Mouse (Mus musculus): ENCODE data around the gene Zfp78. TPM values are rescaled to one million over a fixed set of nuclear protein-coding genes. Genes with fewer than 3 reads are reported as not detected.

Gene Zfp78
- total RNA-seq (2023), result 1 to 10 TPM; 3.6 to 4.5 TPM

DNA sequence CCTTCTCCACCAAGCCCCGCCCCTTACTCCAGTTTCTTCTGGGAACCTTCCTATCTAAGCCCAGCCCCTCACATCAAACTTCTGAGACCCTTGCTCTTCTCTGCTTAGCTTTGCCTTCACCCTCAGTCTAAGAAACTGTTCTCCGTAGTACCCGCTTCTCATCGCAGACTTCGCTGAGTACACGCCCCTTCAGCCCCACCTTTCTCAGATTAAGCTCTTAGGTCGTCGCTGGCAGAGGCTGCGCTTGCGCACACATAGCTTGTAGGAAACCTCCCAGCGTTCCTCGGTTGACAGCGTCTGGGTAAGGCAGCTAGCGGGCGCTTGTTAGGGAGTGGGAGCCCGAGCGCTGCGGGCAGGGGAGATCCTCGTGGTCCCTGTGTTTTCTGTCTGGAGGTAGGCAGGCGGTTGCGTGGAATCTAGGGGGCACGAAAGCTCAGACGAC, at the start of gene Zfp78:
Gene Zfp78 (plus strand): TSS at position 234 of the 442 bp plus-strand sequence.

DNA sequence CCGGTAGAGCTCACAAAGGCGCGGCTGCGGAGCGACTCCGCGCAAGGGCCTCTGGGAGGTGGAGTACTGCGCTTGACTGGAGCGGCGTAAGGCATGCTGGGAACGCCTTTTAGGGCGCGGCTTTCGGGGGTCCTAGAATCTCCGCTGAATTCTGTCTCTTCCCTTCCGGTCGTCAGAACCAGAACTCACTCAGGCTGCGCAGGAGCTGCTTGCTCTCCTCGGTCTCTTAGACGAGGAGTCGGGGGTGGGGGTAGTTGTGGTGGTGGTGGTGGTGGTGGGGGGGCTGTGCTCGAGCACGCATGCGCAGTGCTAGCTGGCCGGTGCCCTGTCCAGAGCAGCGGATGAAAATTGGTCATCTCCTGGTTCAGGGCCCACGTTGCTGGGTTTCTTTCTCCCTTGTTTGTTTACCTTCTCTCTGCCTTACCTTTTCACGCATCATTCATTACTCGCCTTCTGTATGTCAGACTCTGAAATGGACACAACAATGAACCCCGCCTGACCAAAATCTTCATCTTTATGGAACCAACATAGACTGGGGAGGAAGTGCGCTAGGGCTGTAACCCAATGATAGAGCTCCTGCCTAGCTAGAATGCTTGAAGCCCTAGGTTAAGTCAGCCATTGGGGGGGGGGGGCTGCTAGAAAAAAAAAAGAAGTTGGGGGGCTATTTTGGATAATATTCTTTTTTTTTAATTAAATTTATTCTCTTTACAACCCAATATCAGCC, 31.7 kb upstream of the Zfp78 start, which contains the start of gene Zfp583:
Gene Zfp583 (minus strand): TSS at position 53 of the 724 bp plus-strand sequence.

DNA sequence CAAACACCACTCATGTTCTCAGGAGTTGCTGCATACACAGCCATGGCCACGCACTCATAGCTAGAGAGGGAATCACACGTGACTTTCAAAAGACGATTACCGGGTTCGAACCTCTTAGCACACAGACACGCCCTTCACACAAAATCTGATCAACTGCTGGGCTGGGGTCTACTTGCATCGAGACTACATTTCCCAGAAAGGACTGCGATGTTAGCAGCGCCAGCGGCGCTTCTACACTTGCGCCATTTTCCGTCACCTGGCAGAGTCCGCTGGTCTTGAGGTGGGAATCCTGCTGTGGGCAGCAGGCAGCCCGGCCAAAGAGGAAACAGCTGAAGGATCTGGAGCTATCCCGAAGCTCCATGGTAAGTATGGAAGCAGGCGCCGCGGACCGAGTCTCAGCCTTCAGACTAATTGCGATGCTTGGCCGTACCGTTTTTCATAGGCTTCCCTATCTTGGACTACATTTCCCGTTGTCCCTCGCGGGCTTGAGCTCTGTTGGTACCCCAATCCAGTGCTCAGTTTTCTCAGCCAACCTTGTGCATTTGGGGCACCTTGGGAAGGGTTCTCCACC, 19.5 kb upstream of the Zfp78 start, which contains the start of gene Gm3854:
Gene Gm3854 (plus strand): TSS at position 259 of the 571 bp plus-strand sequence.

DNA sequence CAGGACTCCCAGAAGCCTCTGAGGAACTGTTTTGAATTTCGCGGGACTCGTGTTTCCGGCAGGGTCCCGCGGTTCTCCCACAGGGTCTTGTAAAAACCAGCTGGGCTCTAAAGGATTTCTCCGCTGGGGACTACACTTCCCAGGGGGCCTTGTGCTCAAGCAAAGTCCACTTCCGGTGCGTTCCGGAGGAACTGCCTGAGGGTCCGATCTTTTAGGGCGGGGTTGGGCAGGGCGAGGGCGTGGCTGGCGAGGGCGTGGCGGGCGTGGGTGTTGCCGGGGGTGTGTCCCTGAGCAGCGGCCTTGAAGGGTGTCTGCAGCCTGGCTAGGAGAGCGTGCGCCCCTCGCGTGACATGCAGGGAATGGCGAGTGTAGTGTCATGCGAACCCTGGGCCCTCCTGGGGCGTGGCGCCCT, 20.0 kb downstream of the Zfp78 start, which contains the start of gene Zfp28:
Gene Zfp28 (plus strand): TSS at position 252 of the 412 bp plus-strand sequence.

DNA sequence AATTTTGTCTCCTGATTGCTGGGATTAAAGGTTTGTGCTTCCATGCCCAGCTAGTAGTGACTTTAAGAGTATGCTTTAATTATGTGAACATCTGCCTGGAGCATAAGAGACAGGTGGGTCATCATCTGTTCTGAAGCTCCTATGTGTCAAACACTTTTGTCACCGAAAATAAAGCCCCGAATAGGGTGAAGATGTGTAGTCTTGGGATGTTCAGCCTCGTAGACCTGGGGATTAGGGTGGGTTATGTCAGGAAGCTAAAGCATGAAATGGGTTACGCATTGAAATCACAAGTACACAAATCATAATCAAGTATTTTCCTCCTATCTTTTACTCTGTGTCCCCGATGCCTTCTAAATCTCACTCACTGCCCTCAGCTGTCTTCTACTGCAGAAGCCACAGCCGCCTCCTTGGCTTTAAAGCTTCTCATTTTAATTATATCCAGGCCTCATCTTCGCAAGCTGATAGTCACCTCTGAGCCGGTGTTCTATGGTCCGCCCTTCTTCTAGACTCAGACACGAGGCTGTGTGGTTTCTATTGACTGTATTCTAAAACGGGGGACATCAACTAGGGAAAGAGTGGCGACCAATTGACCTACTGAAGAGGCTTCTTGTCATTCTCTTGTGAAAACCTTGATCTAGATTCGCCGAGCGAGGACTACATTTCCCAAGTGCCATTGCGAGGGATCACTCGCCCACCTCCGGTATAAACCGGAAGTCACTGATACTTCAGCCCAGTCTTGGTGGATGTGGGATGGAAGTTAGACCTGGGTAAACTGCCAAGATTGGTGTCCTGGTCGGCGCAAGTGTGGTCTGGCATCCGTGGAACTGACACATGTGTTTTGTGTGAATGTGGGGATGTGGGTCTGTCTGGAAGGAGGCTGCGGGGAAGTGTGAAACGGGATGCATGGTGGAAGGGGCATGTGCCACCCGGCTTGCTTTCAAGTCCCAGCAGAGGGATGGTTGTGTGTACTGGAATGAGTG, 35.2 kb downstream of the Zfp78 start, which contains the start of gene Smim17:
Gene Smim17 (plus strand): TSS at position 720 of the 980 bp plus-strand sequence.

DNA sequence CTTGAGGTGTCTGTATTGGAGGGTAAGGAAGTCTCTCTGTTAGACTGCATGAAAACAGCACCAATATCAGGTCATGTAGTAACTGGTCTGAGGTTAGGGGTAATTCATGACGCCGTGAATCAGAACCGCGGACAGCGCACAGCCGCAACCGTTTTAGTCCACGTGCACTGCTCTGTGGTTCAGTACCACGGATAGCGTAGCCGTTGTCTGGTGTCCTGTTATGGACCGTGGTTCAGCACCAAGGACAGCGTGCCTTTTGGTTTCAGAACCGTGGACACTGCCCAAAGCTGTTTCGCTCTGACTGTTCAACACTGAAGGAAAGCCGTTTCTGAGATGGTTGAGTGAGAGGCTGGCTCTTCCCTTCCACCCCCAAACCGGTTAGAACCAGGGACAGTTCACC, 47.0 kb downstream of the Zfp78 start, which contains the start of gene Gm20715:
Gene Gm20715 (plus strand): TSS at position 235 of the 400 bp plus-strand sequence.

Other genes with a start within 250 kb of the Zfp78 start
- 10 to 100 TPM; 39.7 to 41.2 TPM for gene Zfp787, start 207.3 kb upstream of the Zfp78 start, total RNA-seq (2023)
- 10 to 100 TPM; 28.4 TPM for gene Zfp444, start 191.1 kb upstream of the Zfp78 start, total RNA-seq (2023)
- gene Galp, start 166.2 kb upstream of the Zfp78 start, total RNA-seq (2023), result not detected
- not detected for gene Zscan5b, start 141.0 kb upstream of the Zfp78 start, total RNA-seq (2023)
- gene Epp13, start 110.6 kb upstream of the Zfp78 start, total RNA-seq (2023), result not detected
- gene Zfp667, start 76.7 kb upstream of the Zfp78 start, total RNA-seq (2023), result 1 to 10 TPM; 5.9 to 6.6 TPM
- gene Zfp583, start 32.0 kb upstream of the Zfp78 start, total RNA-seq (2023), result 1 to 10 TPM; 1.2 to 1.7 TPM
- 1 to 10 TPM in 1 of 2 experiments, under 1 TPM in 1; 0.92 to 1.2 TPM for gene Gm3854, start 19.5 kb upstream of the Zfp78 start, total RNA-seq (2023)
- gene Zfp28, start 20.0 kb downstream of the Zfp78 start, total RNA-seq (2023), result 1 to 10 TPM; 6.6 to 9.7 TPM
- not detected for gene Smim17, start 35.4 kb downstream of the Zfp78 start, total RNA-seq (2023)
- gene Gm20715, start 47.0 kb downstream of the Zfp78 start, total RNA-seq (2023), result not detected
- not detected for gene Olfr1344, start 75.4 kb downstream of the Zfp78 start, total RNA-seq (2023)
- not detected for gene Olfr1336, start 92.9 kb downstream of the Zfp78 start, total RNA-seq (2023)
- not detected for gene Olfr1346, start 103.8 kb downstream of the Zfp78 start, total RNA-seq (2023)
- not detected for gene Olfr5, start 123.7 kb downstream of the Zfp78 start, total RNA-seq (2023)
- gene Olfr1347, start 136.5 kb downstream of the Zfp78 start, total RNA-seq (2023), result not detected
- gene Olfr1348, start 145.5 kb downstream of the Zfp78 start, total RNA-seq (2023), result not detected
- not detected for gene Olfr1349, start 159.7 kb downstream of the Zfp78 start, total RNA-seq (2023)
- not detected for gene Olfr1350, start 201.6 kb downstream of the Zfp78 start, total RNA-seq (2023)